Mouse (Mus musculus): ENCODE results near the gene Gp5. TPM values are rescaled to one million over a fixed set of nuclear protein-coding genes. Genes with fewer than 3 reads are reported as not detected.

The Gp5 gene
- polyA plus RNA-seq, 1 experiment from 2014 or later, result 0.11 TPM

DNA sequence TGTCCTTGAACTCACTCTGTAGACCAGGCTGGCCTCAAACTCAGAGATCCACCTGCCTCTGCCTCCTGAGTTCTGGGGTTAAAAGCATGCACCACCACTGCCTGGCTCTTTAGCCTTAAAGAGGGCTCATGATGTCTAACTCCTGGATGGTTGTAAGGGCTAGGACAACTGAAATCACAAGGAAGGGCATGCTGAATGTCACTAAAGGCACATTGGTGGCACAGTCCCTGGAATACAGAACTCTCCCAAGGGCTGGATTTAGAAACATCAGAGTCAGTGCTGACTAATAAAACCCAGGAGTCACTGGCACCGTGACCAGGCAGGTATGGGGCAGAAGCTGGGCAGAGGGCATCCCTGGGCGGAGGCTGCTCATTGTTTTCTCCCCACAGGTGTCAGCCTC lies 7.2 kb downstream of the Gp5 start:
- H3K36me3 ChIP-seq (ENCODE audit: control insufficient read depth, insufficient read depth, low read length), result no peaks in the 10 kb centered on the region
- H3K9me3 ChIP-seq (ENCODE audit: control insufficient read depth, low read length), result no peaks in the 10 kb centered on the region
- H3K4me1 ChIP-seq (replicated peaks; ENCODE audit: control insufficient read depth, insufficient read depth), result no peaks in the 10 kb centered on the region
- no peak overlapping the region for H3K4me2 ChIP-seq (replicated peaks; ENCODE audit: low read depth)
- ATAC-seq (ENCODE audit: low FRiP score, low TSS enrichment) (no peak), DNase-seq (ENCODE audit: low spot score) (peak; percentile 11)
- TF ChIP-seq CTCF (IDR thresholded peaks at IDR 0.05; ENCODE audit: low read depth), result no peak
- H3K4me3 ChIP-seq (ENCODE audit: low read depth, low read length), result no peak overlapping the region
- no peak overlapping the region for H3K9ac ChIP-seq (ENCODE audit: low read length)
- no peak overlapping the region for H3K27ac ChIP-seq (replicated peaks)
- 72% methylated on average over 2 of the region's 2 CpGs for WGBS
- peaks cover 3% of the 10 kb centered on the region; the same call in 1 of the 2 replicates for H3K27me3 ChIP-seq (ENCODE audit: control insufficient read depth, insufficient read depth, low read length)

GRCm38 (mm10) chr16:30302686-30303085 lies 7.9 kb downstream of the Gp5 start:
- no peaks in the 10 kb centered on the region for H3K36me3 ChIP-seq (ENCODE audit: control insufficient read depth, insufficient read depth, low read length)
- WGBS, result 76% methylated on average over 6 of the region's 6 CpGs
- no peak overlapping the region for H3K4me2 ChIP-seq (replicated peaks; ENCODE audit: low read depth)
- H3K9me3 ChIP-seq (ENCODE audit: control insufficient read depth, low read length), result no peaks in the 10 kb centered on the region
- DNase-seq (ENCODE audit: low spot score) (peak; percentile 9), ATAC-seq (ENCODE audit: low FRiP score, low TSS enrichment) (no peak)
- no peak overlapping the region for H3K9ac ChIP-seq (ENCODE audit: low read length)
- H3K27me3 ChIP-seq (ENCODE audit: control insufficient read depth, insufficient read depth, low read length), result peaks cover 3% of the 10 kb centered on the region; the same call in 1 of the 2 replicates
- no peak overlapping the region for H3K27ac ChIP-seq (replicated peaks)
- TF ChIP-seq EP300 (optimal IDR thresholded peaks at IDR 0.05) (no peak), CTCF (IDR thresholded peaks at IDR 0.05; ENCODE audit: low read depth) (no peak)
- H3K4me1 ChIP-seq (replicated peaks; ENCODE audit: control insufficient read depth, insufficient read depth), result no peaks in the 10 kb centered on the region
- no peak overlapping the region for H3K4me3 ChIP-seq (ENCODE audit: low read depth, low read length)

DNA sequence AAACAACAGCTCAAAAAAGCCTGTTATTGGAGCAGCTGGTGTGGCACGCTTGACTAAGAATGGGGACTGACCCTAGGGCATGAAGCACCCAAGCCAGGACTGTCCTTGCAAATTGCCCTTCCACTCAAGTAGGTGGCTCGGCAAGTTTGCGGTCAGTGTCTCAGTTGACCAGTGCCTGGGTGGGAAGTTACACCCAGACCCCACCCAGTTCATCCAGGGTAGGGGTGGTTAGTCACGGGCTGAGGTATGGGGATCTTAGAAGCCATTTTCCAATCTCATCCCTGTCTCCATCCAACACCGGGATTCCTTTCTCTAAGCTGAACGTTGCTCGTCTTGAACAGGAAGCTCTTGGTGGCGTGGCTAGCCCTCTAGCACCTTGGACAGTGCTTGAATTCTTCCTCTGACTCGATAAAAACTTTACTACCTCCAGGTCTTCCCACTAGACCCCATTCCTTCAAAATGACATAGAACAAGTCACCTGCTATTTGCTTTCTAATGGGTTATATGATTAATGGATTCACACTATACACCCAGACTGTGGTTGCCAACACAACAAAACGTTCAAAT lies 10.8 kb downstream of the Gp5 start:
- DNase-seq (ENCODE audit: low spot score), result peak; percentile 11
- 62% methylated on average over 10 of the region's 10 CpGs for WGBS
- H3K4me2 ChIP-seq (replicated peaks; ENCODE audit: low read depth), result no peak overlapping the region
- H3K4me1 ChIP-seq (replicated peaks; ENCODE audit: control insufficient read depth, insufficient read depth), result no peaks in the 10 kb centered on the region
- H3K27me3 ChIP-seq (ENCODE audit: control insufficient read depth, insufficient read depth, low read length), result no peaks in the 10 kb centered on the region
- no peak for ATAC-seq (ENCODE audit: low FRiP score, low TSS enrichment)
- no peak overlapping the region for H3K27ac ChIP-seq (replicated peaks)
- no peak for TF ChIP-seq CTCF (IDR thresholded peaks at IDR 0.05; ENCODE audit: low read depth)
- no peak for TF ChIP-seq EP300 (optimal IDR thresholded peaks at IDR 0.05)
- no peak overlapping the region for H3K9ac ChIP-seq (ENCODE audit: low read length)
- H3K9me3 ChIP-seq (ENCODE audit: control insufficient read depth, low read length), result no peaks in the 10 kb centered on the region
- no peak overlapping the region for H3K4me3 ChIP-seq (ENCODE audit: low read depth, low read length)
- no peaks in the 10 kb centered on the region for H3K36me3 ChIP-seq (ENCODE audit: control insufficient read depth, insufficient read depth, low read length)

GRCm38 (mm10) chr16:30297450-30297849 lies 13.1 kb downstream of the Gp5 start:
- Histone ChIP-seq H3K4me2 (replicated peaks; ENCODE audit: low read depth) (no peak overlapping the region), H3K4me1 (replicated peaks; ENCODE audit: control insufficient read depth, insufficient read depth) (no peaks in the 10 kb centered on the region), H3K36me3 (ENCODE audit: control insufficient read depth, insufficient read depth, low read length) (no peaks in the 10 kb centered on the region), H3K27ac (replicated peaks) (no peak overlapping the region), H3K9me3 (ENCODE audit: control insufficient read depth, low read length) (no peaks in the 10 kb centered on the region), H3K9ac (ENCODE audit: low read length) (no peak overlapping the region), H3K4me3 (ENCODE audit: low read depth, low read length) (no peak overlapping the region), H3K27me3 (ENCODE audit: control insufficient read depth, insufficient read depth, low read length) (no peaks in the 10 kb centered on the region)
- ATAC-seq (ENCODE audit: low FRiP score, low TSS enrichment) (no peak), DNase-seq (ENCODE audit: low spot score) (no peak)
- WGBS, result 83% methylated on average over 7 of the region's 7 CpGs
- TF ChIP-seq CTCF (IDR thresholded peaks at IDR 0.05; ENCODE audit: low read depth) (no peak), EP300 (optimal IDR thresholded peaks at IDR 0.05) (no peak)

GRCm38 (mm10) chr16:30296601-30297275 lies 13.8 kb downstream of the Gp5 start:
- Histone ChIP-seq H3K4me3 (ENCODE audit: low read depth, low read length) (no peak overlapping the region), H3K36me3 (ENCODE audit: control insufficient read depth, insufficient read depth, low read length) (no peaks in the 10 kb centered on the region), H3K9me3 (ENCODE audit: control insufficient read depth, low read length) (no peaks in the 10 kb centered on the region), H3K27me3 (ENCODE audit: control insufficient read depth, insufficient read depth, low read length) (no peaks in the 10 kb centered on the region), H3K4me1 (replicated peaks; ENCODE audit: control insufficient read depth, insufficient read depth) (no peaks in the 10 kb centered on the region), H3K4me2 (replicated peaks; ENCODE audit: low read depth) (no peak overlapping the region), H3K27ac (replicated peaks) (no peak overlapping the region), H3K9ac (ENCODE audit: low read length) (no peak overlapping the region)
- no peak for TF ChIP-seq CTCF (IDR thresholded peaks at IDR 0.05; ENCODE audit: low read depth)
- no peak for TF ChIP-seq EP300 (optimal IDR thresholded peaks at IDR 0.05)
- no peak for DNase-seq (ENCODE audit: low spot score)
- WGBS, result 90% methylated on average over 11 of the region's 11 CpGs
- no peak for ATAC-seq (ENCODE audit: low FRiP score, low TSS enrichment)

DNA sequence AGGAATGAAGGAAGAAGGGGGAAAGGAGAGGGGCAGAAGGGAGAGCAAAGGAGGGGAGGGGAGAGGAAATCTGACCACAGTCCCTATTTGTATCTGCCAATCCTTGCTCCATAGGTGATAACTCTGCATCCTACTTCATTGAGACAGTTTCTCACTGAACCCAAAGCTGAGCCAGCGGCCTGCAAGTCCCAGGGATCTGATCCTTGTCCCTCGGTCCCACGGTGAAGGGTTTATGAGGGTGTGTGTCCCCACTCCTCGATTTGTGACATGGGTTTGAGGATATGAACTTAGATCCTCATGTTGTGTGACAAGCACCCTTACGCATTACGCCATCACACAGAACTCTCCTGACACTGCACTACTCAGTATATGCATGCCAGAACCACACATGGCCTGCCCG lies 15.5 kb downstream of the Gp5 start:
- 90% methylated on average over 7 of the region's 7 CpGs for WGBS
- Histone ChIP-seq H3K4me3 (ENCODE audit: low read depth, low read length) (no peak overlapping the region), H3K36me3 (ENCODE audit: control insufficient read depth, insufficient read depth, low read length) (no peaks in the 10 kb centered on the region), H3K27me3 (ENCODE audit: control insufficient read depth, insufficient read depth, low read length) (no peaks in the 10 kb centered on the region), H3K4me2 (replicated peaks; ENCODE audit: low read depth) (no peak overlapping the region), H3K4me1 (replicated peaks; ENCODE audit: control insufficient read depth, insufficient read depth) (no peaks in the 10 kb centered on the region), H3K27ac (replicated peaks) (no peak overlapping the region), H3K9ac (ENCODE audit: low read length) (no peak overlapping the region), H3K9me3 (ENCODE audit: control insufficient read depth, low read length) (no peaks in the 10 kb centered on the region)
- no peak for DNase-seq (ENCODE audit: low spot score)
- TF ChIP-seq EP300 (optimal IDR thresholded peaks at IDR 0.05) (no peak), CTCF (IDR thresholded peaks at IDR 0.05; ENCODE audit: low read depth) (no peak)
- no peak for ATAC-seq (ENCODE audit: low FRiP score, low TSS enrichment)
